Mouse (Mus musculus): Measurements from ENCODE around the gene Cldn22.

GRCm38 (mm10) chr8:47845956-47846355 lies 21.7 kb downstream of the Cldn22 start:
- no peak for TF ChIP-seq UBTF (IDR thresholded peaks at IDR 0.05; ENCODE audit: borderline replicate concordance, insufficient read depth, low read depth, low read length)
- TF ChIP-seq MYC (IDR thresholded peaks at IDR 0.05; ENCODE audit: low read depth, low read length), result no peak

Data from MEL (cell line).